Mouse (Mus musculus) limb, embryonic 14.5 days (tissue): ENCODE measurements around the gene Spata46. TPM values are rescaled to one million over a fixed set of nuclear protein-coding genes. Genes with fewer than 3 reads are reported as not detected.

Experiments used
- ATAC-seq: fragments of 200-750 bp; cut with Nextera tagmentation; 2 replicates; pipeline ENCODE4 v1.8.0; 2017; ENCODE audit warnings: low read depth, moderate number of reproducible peaks, moderate TSS enrichment; ENCODE audit not compliant: low FRiP score
- DNase-seq: peaks from one replicate; pipeline ENCODE4 v3.0.0-alpha.2; 2015; ENCODE audit warnings: low spot score
- H3K27ac ChIP-seq: fragments of 300-500 bp; sonication (generic); replicated peaks from 2 replicates; pipeline ENCODE4 v1.5.1; 2014; ENCODE audit warnings: low read depth, mild to moderate bottlenecking, low read length, moderate library complexity, mixed read lengths
- H3K27me3 ChIP-seq: fragments of 300-500 bp; sonication (generic); 2 replicates; pipeline ENCODE4 v1.6.1; 2014; ENCODE audit warnings: low read length, mixed read lengths; ENCODE audit not compliant: control insufficient read depth, insufficient read depth
- H3K36me3 ChIP-seq: fragments of 300-500 bp; sonication (generic); 2 replicates; pipeline ENCODE4 v1.6.1; 2014; ENCODE audit warnings: mild to moderate bottlenecking, low read length, moderate library complexity, mixed read lengths; ENCODE audit not compliant: control insufficient read depth, insufficient read depth
- H3K4me1 ChIP-seq: fragments of 300-500 bp; sonication (generic); 2 replicates; pipeline ENCODE4 v1.6.1; 2014; ENCODE audit warnings: antibody characterized with exemption, low read length, mixed read lengths; ENCODE audit not compliant: control insufficient read depth, insufficient read depth
- H3K4me2 ChIP-seq: fragments of 300-500 bp; sonication (generic); replicated peaks from 2 replicates; pipeline ENCODE4 v1.6.1; 2014; ENCODE audit warnings: low read depth, mild to moderate bottlenecking, low read length, moderate library complexity; ENCODE audit not compliant: severe bottlenecking
- H3K4me3 ChIP-seq: fragments of 300-500 bp; sonication (generic); replicated peaks from 2 replicates; pipeline ENCODE4 v1.5.1; 2014; ENCODE audit warnings: low read length
- H3K9ac ChIP-seq: fragments of 300-500 bp; sonication (generic); 2 replicates; pipeline ENCODE4 v1.6.1; 2014; ENCODE audit warnings: mild to moderate bottlenecking, low read depth, low read length, moderate library complexity; ENCODE audit not compliant: severe bottlenecking
- H3K9me3 ChIP-seq: fragments of 300-500 bp; sonication (generic); 2 replicates; pipeline ENCODE4 v1.6.1; 2016; ENCODE audit warnings: low read length; ENCODE audit not compliant: control insufficient read depth
- POLR2A ChIP-seq: fragments of 200-500 bp; IDR thresholded peaks from 2 replicates; pipeline ENCODE4 v1.8.0; 2012; ENCODE audit warnings: inconsistent platforms, mild to moderate bottlenecking, moderate library complexity, borderline replicate concordance; ENCODE audit not compliant: insufficient read depth, insufficient read length; ENCODE audit errors: extremely low read depth
- WGBS: fragments of 180-500 bp; shearing (Covaris S2); extraction: QIAGEN DNeasy Blood & Tissue Kit; methylation state at CpG from one replicate; pipeline ENCODE4 v1.1.7; 2014; 5-methylcytosine and 5-hydroxymethylcytosine counted together
- polyA plus RNA-seq, 2 experiments: library from polyadenylated mRNA; depleted of rRNA in 1 of 2; stranded (reverse) in 1 of 2; unstranded in 1 of 2; fragments of >200 nt; fragmentation: Nextera tagmentation in 1 of 2; extraction: Ambion mirVana in 1 of 2; gene quantifications; 2 replicates each; pipeline versions ENCODE4 v1.2.1 to v1.2.3; 2012 to 2014

The Spata46 gene
- not detected in 2 replicates for polyA plus RNA-seq (2012; rRNA removed)
- 0.92 and 1.00 TPM in 2 replicates for polyA plus RNA-seq (2014; fragmentation: Nextera tagmentation; extraction: Ambion mirVana)

DNA sequence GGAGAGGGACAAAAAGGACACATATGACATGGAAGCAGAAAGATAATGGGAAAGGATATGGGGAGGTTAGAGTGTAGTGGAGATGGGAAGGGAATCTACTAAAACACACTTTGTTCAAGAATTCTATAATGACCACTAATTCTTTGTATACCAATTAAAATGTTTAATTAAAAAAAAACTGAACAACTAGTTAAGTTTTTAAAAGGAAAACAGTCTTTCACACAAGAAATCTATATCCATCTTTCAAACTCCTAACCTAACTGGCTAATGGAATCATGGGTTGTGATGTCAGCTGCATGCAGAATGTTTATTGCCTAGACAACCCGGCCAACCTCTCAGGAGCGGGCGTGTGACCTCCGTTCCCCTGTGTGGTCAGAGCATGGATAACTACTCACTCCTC is at the start of gene Spata46:
TSS of gene Spata46 (plus strand) at position 301 of the 400 bp plus-strand sequence.
- DNase-seq = no peak
- no peak for TF ChIP-seq POLR2A
- no peak within 1 kb of the TSS for H3K9ac ChIP-seq
- no peak within 1 kb of the TSS for H3K27ac ChIP-seq
- no peak within 1 kb of the TSS for H3K4me3 ChIP-seq
- no peaks in the 10 kb centered on the region for H3K9me3 ChIP-seq
- no peaks in the 10 kb centered on the region for H3K27me3 ChIP-seq
- no peak for ATAC-seq
- H3K36me3 ChIP-seq = peaks cover 3% of the 10 kb centered on the region; the same call in 1 of the 2 replicates
- WGBS = 81% methylated on average over 4 of the region's 4 CpGs
- H3K4me2 ChIP-seq = no peak within 1 kb of the TSS
- H3K4me1 ChIP-seq = 0 out of 2 replicates have a peak, but pooled peaks cover under 1% of the 10 kb centered on the region

DNA sequence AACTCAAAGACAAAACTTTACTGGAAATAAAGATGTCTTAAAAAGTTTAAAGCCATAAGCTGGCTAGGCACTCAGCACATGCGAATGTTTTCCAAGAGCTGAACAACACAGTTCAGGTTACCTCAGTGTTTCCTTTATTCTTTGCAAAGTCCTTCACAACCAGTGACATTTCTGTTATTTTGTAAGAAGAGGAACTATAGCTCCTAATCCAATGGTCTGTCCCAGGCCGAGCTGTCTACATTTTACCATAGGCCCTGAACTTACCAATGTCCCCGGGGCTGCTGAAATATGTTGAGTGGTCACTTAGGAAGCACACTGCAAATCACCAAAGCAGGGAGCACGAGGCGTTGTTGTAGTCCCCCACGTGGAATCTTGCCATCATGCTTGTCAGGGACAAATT is 38.3 kb upstream of the Spata46 start:
- Histone ChIP-seq H3K9me3 (peaks cover 14% of the 10 kb centered on the region; the same call in 1 of the 2 replicates), H3K4me2 (no peak overlapping the region), H3K9ac (no peak overlapping the region), H3K4me1 (no peaks in the 10 kb centered on the region), H3K4me3 (no peak overlapping the region), H3K27ac (no peak overlapping the region), H3K36me3 (no peaks in the 10 kb centered on the region), H3K27me3 (no peaks in the 10 kb centered on the region)
- TF ChIP-seq POLR2A = no peak
- ATAC-seq (no peak), DNase-seq (no peak)
- WGBS = 79% methylated on average over 6 of the region's 6 CpGs

DNA sequence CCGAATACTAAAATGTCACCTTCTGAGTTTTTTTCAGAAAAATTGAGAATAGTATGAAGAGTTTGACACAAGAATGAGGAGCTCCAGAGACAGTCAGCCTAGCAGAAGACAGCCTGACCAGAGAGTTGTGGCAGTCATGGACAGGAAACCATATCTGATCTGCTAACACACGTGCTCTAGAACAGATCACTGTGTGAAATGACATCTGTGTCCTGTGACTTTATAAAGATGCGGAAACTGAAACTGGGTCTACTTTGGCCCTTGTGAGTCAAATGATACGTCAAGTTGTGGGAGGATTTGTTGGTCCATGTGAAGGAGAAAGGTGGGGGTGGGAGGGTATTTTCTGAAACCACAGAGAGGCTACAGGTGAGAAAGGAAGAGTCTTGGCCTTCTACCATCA is 37.9 kb upstream of the Spata46 start:
- TF ChIP-seq POLR2A = no peak
- no peak for ATAC-seq
- WGBS = 87% methylated on average over 4 of the region's 4 CpGs
- Histone ChIP-seq H3K4me3 (no peak overlapping the region), H3K9me3 (peaks cover 15% of the 10 kb centered on the region; the same call in 1 of the 2 replicates), H3K27ac (no peak overlapping the region), H3K4me1 (no peaks in the 10 kb centered on the region), H3K4me2 (no peak overlapping the region), H3K9ac (no peak overlapping the region), H3K36me3 (no peaks in the 10 kb centered on the region), H3K27me3 (no peaks in the 10 kb centered on the region)
- no peak for DNase-seq

DNA sequence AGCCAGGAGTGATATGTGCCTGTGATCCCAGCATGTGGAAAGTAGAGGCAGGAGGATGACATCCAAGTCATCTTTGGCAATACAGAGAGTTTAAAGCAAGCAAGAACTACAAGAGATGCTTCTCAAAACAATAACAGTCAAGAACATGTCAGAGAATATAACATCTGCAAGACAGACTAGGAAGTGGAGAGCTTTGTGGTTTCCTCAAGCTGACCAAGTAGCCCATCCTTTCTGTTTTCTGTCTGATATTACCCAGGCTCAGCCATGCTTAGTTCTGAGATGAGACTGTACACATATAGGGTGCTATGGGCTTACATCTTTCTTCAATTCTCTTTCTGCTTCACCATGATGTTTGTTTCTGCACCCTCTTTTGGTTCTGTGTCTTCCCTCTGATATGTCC is 35.4 kb upstream of the Spata46 start:
- Histone ChIP-seq H3K9ac (no peak overlapping the region), H3K27me3 (no peaks in the 10 kb centered on the region), H3K4me3 (no peak overlapping the region), H3K36me3 (no peaks in the 10 kb centered on the region), H3K27ac (no peak overlapping the region), H3K4me2 (no peak overlapping the region), H3K4me1 (no peaks in the 10 kb centered on the region), H3K9me3 (peaks cover 6% of the 10 kb centered on the region; the same call in 1 of the 2 replicates)
- TF ChIP-seq POLR2A = no peak
- DNase-seq = no peak
- ATAC-seq = no peak

DNA sequence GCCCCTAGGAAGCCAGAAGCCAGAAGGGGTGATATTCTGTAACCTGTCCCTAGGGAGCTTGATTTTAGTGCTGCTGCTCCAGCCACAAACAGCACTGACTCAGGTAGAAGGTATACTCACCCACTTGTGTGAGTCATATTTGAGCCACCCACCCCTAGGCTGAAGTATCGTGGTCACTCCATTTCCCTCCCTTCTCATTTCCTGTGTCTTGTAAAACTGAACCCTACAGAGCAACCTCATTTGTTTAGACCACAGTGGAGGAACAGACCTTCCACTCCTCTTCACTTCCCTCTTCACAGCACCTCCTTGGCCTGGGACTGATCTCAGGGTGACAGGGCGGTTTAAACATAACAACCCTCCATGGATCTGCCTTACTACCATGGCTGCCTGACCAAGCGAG is 31.6 kb upstream of the Spata46 start, which contains the start of gene Sh2d1b1:
TSS of gene Sh2d1b1 (plus strand) at position 305 of the 400 bp plus-strand sequence.
- ATAC-seq = no peak

More for the DNA sequence above, 31.6 kb upstream of the Spata46 start, which contains the start of gene Sh2d1b1:
- DNase-seq = no peak
- H3K4me2 ChIP-seq = no peak within 1 kb of the TSS
- H3K9ac ChIP-seq = no peak within 1 kb of the TSS
- H3K36me3 ChIP-seq = no peaks in the 10 kb centered on the region
- H3K4me3 ChIP-seq = no peak within 1 kb of the TSS
- H3K4me1 ChIP-seq = no peaks in the 10 kb centered on the region
- WGBS = 61% methylated on average over 2 of the region's 3 CpGs
- TF ChIP-seq POLR2A = no peak
- peaks cover 3% of the 10 kb centered on the region; the same call in 1 of the 2 replicates for H3K9me3 ChIP-seq
- no peaks in the 10 kb centered on the region for H3K27me3 ChIP-seq
- H3K27ac ChIP-seq = no peak within 1 kb of the TSS
